Mouse (Mus musculus): ENCODE results near the gene Agbl4. TPM values are rescaled to one million over a fixed set of nuclear protein-coding genes. Genes with fewer than 3 reads are reported as not detected.

The Agbl4 gene
- total and polyA plus RNA-seq, 3 experiments, result not detected

GRCm38 (mm10) chr4:110494371-110494770, 96.9 kb downstream of the Agbl4 start:
- dilution Hi-C loops (cut with MboI; ENCODE audit: extremely low pct_ligation_motif_present, extremely low pct_unique_long_range_greater_than_20kb, low sequenced_read_pairs), result no loop called here

DNA sequence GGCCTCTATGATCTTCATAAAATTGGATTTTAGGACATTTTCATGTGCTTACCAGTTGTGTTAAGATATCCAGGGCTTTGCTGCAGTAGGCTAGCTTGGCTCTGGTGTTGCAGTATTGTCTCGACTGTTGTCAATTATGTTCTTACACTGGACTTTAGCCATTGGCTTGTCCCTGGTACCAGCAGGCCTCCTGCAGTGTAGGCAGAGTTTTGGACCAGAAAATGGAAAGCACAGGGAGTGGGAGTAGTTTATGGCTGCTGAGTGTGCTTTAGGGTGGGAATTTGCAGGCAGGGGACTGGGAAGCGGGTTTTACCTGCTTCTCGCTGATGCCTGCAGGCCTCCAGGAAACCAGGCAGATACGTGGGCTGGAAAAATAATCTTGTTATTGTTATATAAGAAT, 132.3 kb downstream of the Agbl4 start:
- Histone ChIP-seq H3K36me3 (replicated peaks in 1 of 2; ENCODE audit: control insufficient read depth in 1 of 2, insufficient read depth in 1 of 2, low read length in 1 of 2) (no peaks in the 10 kb centered on the region), H3K79me2 (replicated peaks; ENCODE audit: control insufficient read depth, extremely low read depth, insufficient read depth, poor library complexity, severe bottlenecking) (no peaks in the 10 kb centered on the region), H3K9me3 (replicated peaks; ENCODE audit: low read length) (no peaks in the 10 kb centered on the region), H3K27me3 (replicated peaks) (no peaks in the 10 kb centered on the region), H3K4me3 (replicated peaks in 1 of 3; ENCODE audit: low read depth in 2 of 3, low read length in 2 of 3, poor library complexity in 1 of 3) (no peak overlapping the region), H3K4me2 (ENCODE audit: insufficient read depth, low read depth, poor library complexity, severe bottlenecking) (no peak overlapping the region), H3K4me1 (ENCODE audit: control insufficient read depth in 1 of 2, insufficient read depth in 2 of 2) (peaks cover 0 to 5% of the 10 kb centered on the region in 2 experiments; a peak in 1 of 4 replicates), H3K27ac (ENCODE audit: insufficient read depth, low read depth) (no peak overlapping the region), H3K9ac (ENCODE audit: insufficient read depth, low read depth) (no peak overlapping the region)
- dilution Hi-C loops (cut with MboI; ENCODE audit: extremely low pct_ligation_motif_present, extremely low pct_unique_long_range_greater_than_20kb, low sequenced_read_pairs), result no loop called here
- no peak for DNase-seq (ENCODE audit: extremely low read depth)
- TF ChIP-seq JUN (IDR thresholded peaks at IDR 0.05; ENCODE audit: insufficient read depth, low read depth, low read length), result no peak
- no peak for TF ChIP-seq CHD2 (IDR thresholded peaks at IDR 0.05; ENCODE audit: low read length)
- TF ChIP-seq IRF4 (IDR thresholded peaks at IDR 0.05; ENCODE audit: low read depth, low read length), result no peak
- TF ChIP-seq JUND (conservative IDR thresholded peaks at IDR 0.05; ENCODE audit: low read depth, low read length), result no peak
- TF ChIP-seq RCOR1 (conservative IDR thresholded peaks at IDR 0.05; ENCODE audit: low read depth, low read length), result no peak
- no peak for TF ChIP-seq NRF1 (IDR thresholded peaks at IDR 0.05; ENCODE audit: low read depth, low read length)
- TF ChIP-seq TBP (conservative IDR thresholded peaks at IDR 0.05; ENCODE audit: low read depth, low read length), result no peak
- TF ChIP-seq POLR2A (IDR thresholded peaks at IDR 0.05; ENCODE audit: low read depth, low read length), result no peak
- TF ChIP-seq UBTF (IDR thresholded peaks at IDR 0.05; ENCODE audit: low read depth, low read length), result no peak
- TF ChIP-seq RAD21 (IDR thresholded peaks at IDR 0.05; ENCODE audit: low read depth, low read length), result no peak
- TF ChIP-seq BHLHE40 (IDR thresholded peaks at IDR 0.05; ENCODE audit: low read depth, low read length), result no peak
- no peak for TF ChIP-seq PAX5 (IDR thresholded peaks at IDR 0.05; ENCODE audit: low read length)
- no peak for TF ChIP-seq ZMIZ1 (IDR thresholded peaks at IDR 0.05; ENCODE audit: low read depth, low read length)
- TF ChIP-seq MAZ (IDR thresholded peaks at IDR 0.05; ENCODE audit: low read depth, low read length), result no peak
- TF ChIP-seq GABPA (IDR thresholded peaks at IDR 0.05; ENCODE audit: insufficient replicate concordance, low read depth, low read length), result no peak
- no peak for TF ChIP-seq USF1 (IDR thresholded peaks at IDR 0.05; ENCODE audit: low read depth, low read length)
- TF ChIP-seq KAT2A (IDR thresholded peaks at IDR 0.05; ENCODE audit: insufficient replicate concordance, low read length), result no peak
- TF ChIP-seq MXI1 (IDR thresholded peaks at IDR 0.05; ENCODE audit: low read depth, low read length), result no peak
- no peak for TF ChIP-seq ZKSCAN1 (IDR thresholded peaks at IDR 0.05; ENCODE audit: borderline replicate concordance, low read depth, low read length)
- in situ Hi-C loops (cut with MboI; ENCODE audit: low pct_ligation_motif_present, low pct_unique_long_range_greater_than_20kb, low sequenced_read_pairs), result no loop called here

More at GRCm38 (mm10) chr4:110494371-110494770, 96.9 kb downstream of the Agbl4 start:
- TF ChIP-seq RAD21 (IDR thresholded peaks at IDR 0.05; ENCODE audit: low read depth, low read length) (peak; percentile 48), SMC3 (IDR thresholded peaks at IDR 0.05; ENCODE audit: low read depth, low read length) (peak; percentile 59), CHD2 (IDR thresholded peaks at IDR 0.05; ENCODE audit: low read length) (no peak), CTCF (conservative IDR thresholded peaks at IDR 0.05 in 1 of 2, IDR thresholded peaks at IDR 0.05 in 1 of 2; ENCODE audit: low read depth in 2 of 2, low read length in 2 of 2) (peak; percentile 37 to 64; a peak in 3 of 4 replicates)
- H3K4me3 ChIP-seq (replicated peaks in 1 of 3; ENCODE audit: low read depth in 2 of 3, low read length in 2 of 3, poor library complexity in 1 of 3), result no peak overlapping the region
- H3K27me3 ChIP-seq (replicated peaks), result no peaks in the 10 kb centered on the region
- no peak overlapping the region for H3K9ac ChIP-seq (ENCODE audit: insufficient read depth, low read depth)
- in situ Hi-C loops (cut with MboI; ENCODE audit: low pct_ligation_motif_present, low pct_unique_long_range_greater_than_20kb, low sequenced_read_pairs), result no loop called here
- no peak overlapping the region for H3K27ac ChIP-seq (ENCODE audit: insufficient read depth, low read depth)
- no peaks in the 10 kb centered on the region for H3K79me2 ChIP-seq (replicated peaks; ENCODE audit: control insufficient read depth, extremely low read depth, insufficient read depth, poor library complexity, severe bottlenecking)
- no peaks in the 10 kb centered on the region for H3K9me3 ChIP-seq (replicated peaks; ENCODE audit: low read length)
- H3K36me3 ChIP-seq (replicated peaks in 1 of 2; ENCODE audit: control insufficient read depth in 1 of 2, insufficient read depth in 1 of 2, low read length in 1 of 2), result no peaks in the 10 kb centered on the region
- no peaks in the 10 kb centered on the region for H3K4me1 ChIP-seq (ENCODE audit: control insufficient read depth in 1 of 2, insufficient read depth in 2 of 2)
- DNase-seq (ENCODE audit: extremely low read depth), result peak; percentile 34
- H3K4me2 ChIP-seq (ENCODE audit: insufficient read depth, low read depth, poor library complexity, severe bottlenecking), result no peak overlapping the region
